ENCODE assay signal across 18 mouse cellular contexts in genomic region chr12:54053598-54053997, GRCm38 (mm10).
A peak's percentile ranks its signal among the peaks of the same experiment; 100 is the strongest.
DNase-seq lines count a peak whose midpoint lies in the region; ATAC-seq and TF ChIP-seq lines count a peak whose summit lies in the region.
"Had no signal": no experiment of that assay in that cellular context is flagged by ENCODE, and none has a peak within 500 bp of the region (broad histone marks: within the 10 kb centered on the region; RNA-seq: fewer than 3 reads in every experiment).

No protein-coding gene starts in this region.

- TF ChIP-seq CTCF in forebrain, postnatal 0 days (IDR thresholded peaks at IDR 0.05; ENCODE audit: low read depth): no peak

- H3K9me3 ChIP-seq in forebrain, postnatal 0 days (ENCODE audit: low read length): no peaks in the 10 kb centered on the region
- H3K9me3 ChIP-seq in forebrain, embryonic 15.5 days: no peaks in the 10 kb centered on the region
- no peaks in the 10 kb centered on the region for H3K9me3 ChIP-seq in embryonic facial prominence, embryonic 10.5 days
- H3K9me3 ChIP-seq in hindbrain, embryonic 15.5 days: no peaks in the 10 kb centered on the region
- H3K9me3 ChIP-seq in heart, embryonic 10.5 days: no peaks in the 10 kb centered on the region
- H3K9me3 ChIP-seq: limb, embryonic 13.5 days; liver, embryonic 13.5 days had no signal

- H3K36me3 ChIP-seq in forebrain, postnatal 0 days (ENCODE audit: insufficient read depth): no peaks in the 10 kb centered on the region
- no peaks in the 10 kb centered on the region for H3K36me3 ChIP-seq in forebrain, embryonic 15.5 days
- H3K36me3 ChIP-seq in embryonic facial prominence, embryonic 10.5 days (replicated peaks): no peaks in the 10 kb centered on the region
- no peaks in the 10 kb centered on the region for H3K36me3 ChIP-seq in hindbrain, embryonic 15.5 days
- no peaks in the 10 kb centered on the region for H3K36me3 ChIP-seq in heart, embryonic 10.5 days
- H3K36me3 ChIP-seq: limb, embryonic 13.5 days; liver, embryonic 13.5 days had no signal

- H3K27ac ChIP-seq in forebrain, postnatal 0 days (ENCODE audit: low read depth, low read length): no peak overlapping the region
- no peak overlapping the region for H3K27ac ChIP-seq in forebrain, embryonic 15.5 days (replicated peaks)
- 0 out of 2 replicates have a peak overlapping the region, but pooled peaks have one; percentile 10 for H3K27ac ChIP-seq in embryonic facial prominence, embryonic 10.5 days (replicated peaks)
- peak overlapping the region; percentile 37; the same call in 1 of the 2 replicates for H3K27ac ChIP-seq in hindbrain, embryonic 15.5 days (replicated peaks)
- no peak overlapping the region for H3K27ac ChIP-seq in heart, embryonic 10.5 days
- H3K27ac ChIP-seq: limb, embryonic 13.5 days; liver, embryonic 13.5 days had no signal

- peak; percentile 32 for DNase-seq in forebrain, postnatal 0 days
- DNase-seq in NIH3T3 (ENCODE audit: low read depth): peak; percentile 51
- DNase-seq in embryonic facial prominence, embryonic 10.5 days (ENCODE audit: low spot score): no peak
- no peak for DNase-seq in adrenal gland, postnatal 25 days
- no peak for DNase-seq in heart, embryonic 10.5 days (ENCODE audit: low spot score)
- no peak for DNase-seq in urinary bladder, postnatal 25 days (ENCODE audit: low spot score)
- DNase-seq: cerebellum, adult 9-11 months; heart, adult 18-20 months; heart, postnatal 4 days; kidney, postnatal 4 days; liver, embryonic 13.5 days; lung, embryonic 14.5 days; lung, postnatal 36 days; thymus, postnatal 25 days had no signal

- no peaks in the 10 kb centered on the region for H3K4me1 ChIP-seq in forebrain, postnatal 0 days (ENCODE audit: insufficient read depth)
- peaks cover 16% of the 10 kb centered on the region for H3K4me1 ChIP-seq in forebrain, embryonic 15.5 days
- H3K4me1 ChIP-seq in embryonic facial prominence, embryonic 10.5 days: peaks cover 32% of the 10 kb centered on the region
- H3K4me1 ChIP-seq in hindbrain, embryonic 15.5 days (replicated peaks): peaks cover 15% of the 10 kb centered on the region
- H3K4me1 ChIP-seq in heart, embryonic 10.5 days: 0 out of 2 replicates have a peak, but pooled peaks cover 3% of the 10 kb centered on the region
- H3K4me1 ChIP-seq: limb, embryonic 13.5 days; liver, embryonic 13.5 days had no signal

- no peaks in the 10 kb centered on the region; the same call in 1 of the 2 replicates for H3K27me3 ChIP-seq in forebrain, postnatal 0 days (ENCODE audit: insufficient read depth, low read length)
- no peaks in the 10 kb centered on the region for H3K27me3 ChIP-seq in forebrain, embryonic 15.5 days
- H3K27me3 ChIP-seq in embryonic facial prominence, embryonic 10.5 days (replicated peaks; ENCODE audit: low read depth, poor library complexity, severe bottlenecking): no peaks in the 10 kb centered on the region
- H3K27me3 ChIP-seq in hindbrain, embryonic 15.5 days: no peaks in the 10 kb centered on the region
- no peaks in the 10 kb centered on the region for H3K27me3 ChIP-seq in heart, embryonic 10.5 days (ENCODE audit: insufficient read depth, poor library complexity, severe bottlenecking)
- H3K27me3 ChIP-seq: liver, embryonic 13.5 days had no signal

- no peak overlapping the region for H3K4me2 ChIP-seq in forebrain, postnatal 0 days (ENCODE audit: low read depth)
- no peak overlapping the region for H3K4me2 ChIP-seq in forebrain, embryonic 15.5 days (replicated peaks)
- no peak overlapping the region for H3K4me2 ChIP-seq in hindbrain, embryonic 15.5 days
- H3K4me2 ChIP-seq: limb, embryonic 13.5 days; liver, embryonic 13.5 days; lung, embryonic 14.5 days had no signal

- 55% methylated on average over 6 of the region's 6 CpGs for WGBS in forebrain, postnatal 0 days
- WGBS in forebrain, embryonic 15.5 days: 57% methylated on average over 6 of the region's 6 CpGs
- WGBS in embryonic facial prominence, embryonic 10.5 days: 92% methylated on average over 6 of the region's 6 CpGs
- 74% methylated on average over 6 of the region's 6 CpGs for WGBS in hindbrain, embryonic 15.5 days
- WGBS in heart, embryonic 10.5 days: 81% methylated on average over 6 of the region's 6 CpGs

- no peak overlapping the region for H3K9ac ChIP-seq in forebrain, postnatal 0 days
- H3K9ac ChIP-seq in forebrain, embryonic 15.5 days (replicated peaks): no peak overlapping the region
- no peak overlapping the region for H3K9ac ChIP-seq in hindbrain, embryonic 15.5 days
- H3K9ac ChIP-seq: limb, embryonic 13.5 days; liver, embryonic 13.5 days; lung, embryonic 14.5 days had no signal

- no peak overlapping the region for H3K4me3 ChIP-seq in forebrain, postnatal 0 days (ENCODE audit: low read depth, low read length)
- no peak overlapping the region for H3K4me3 ChIP-seq in forebrain, embryonic 15.5 days
- H3K4me3 ChIP-seq in embryonic facial prominence, embryonic 10.5 days: no peak overlapping the region
- no peak overlapping the region for H3K4me3 ChIP-seq in hindbrain, embryonic 15.5 days
- H3K4me3 ChIP-seq in heart, embryonic 10.5 days: no peak overlapping the region
- H3K4me3 ChIP-seq: limb, embryonic 13.5 days; liver, embryonic 13.5 days had no signal

- peak; percentile 29 for ATAC-seq in forebrain, postnatal 0 days
- no peak for ATAC-seq in forebrain, embryonic 15.5 days (replicated peaks)
- peak; percentile 51; the same call in 1 of the 2 replicates for ATAC-seq in hindbrain, embryonic 15.5 days (ENCODE audit: low FRiP score, low read depth)
- ATAC-seq: intestine, embryonic 16.5 days had no signal

Comparison
In these comparisons a context has a peak if more than half of its experiments do, and no peak if none do; other contexts are left out.
1. DNase-seq: peak in forebrain, postnatal 0 days (single experiment) and NIH3T3 (single experiment); none in embryonic facial prominence, embryonic 10.5 days (single experiment), adrenal gland, postnatal 25 days (single experiment), heart, embryonic 10.5 days (single experiment) and urinary bladder, postnatal 25 days (single experiment).
2. H3K27ac ChIP-seq: peak in embryonic facial prominence, embryonic 10.5 days (single experiment) and hindbrain, embryonic 15.5 days (single experiment); none in forebrain, postnatal 0 days (single experiment), forebrain, embryonic 15.5 days (single experiment) and heart, embryonic 10.5 days (single experiment).